Mouse (Mus musculus): ENCODE measurements around the gene Gfra1.

DNA sequence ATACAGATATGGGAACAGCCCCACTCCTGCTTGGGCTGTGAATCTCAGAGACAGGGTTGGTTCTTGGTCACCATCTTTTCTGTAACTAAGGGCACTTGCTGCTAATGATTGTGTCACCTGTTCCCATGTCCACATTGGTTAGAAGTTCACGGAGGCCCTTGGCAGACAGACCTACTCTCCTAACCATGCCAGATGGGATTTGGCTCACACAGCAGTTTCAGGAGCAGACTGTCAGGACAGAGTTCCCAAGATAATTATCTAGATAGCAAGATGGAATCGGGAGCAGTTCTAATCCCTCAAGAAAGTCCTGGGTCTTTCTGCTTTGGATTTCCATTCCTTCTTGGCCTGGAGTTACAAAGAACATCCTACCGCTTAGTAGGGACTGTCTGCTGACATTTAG is 199.2 kb downstream of the Gfra1 start:
- TF ChIP-seq CTCF (IDR thresholded peaks at IDR 0.05; ENCODE audit: extremely low read depth, insufficient read depth, insufficient read length, insufficient replicate concordance) (no peak), POLR2A (IDR thresholded peaks at IDR 0.05; ENCODE audit: low read depth, low read length) (no peak)

Measured in spleen, adult 2 months (tissue).